Mouse (Mus musculus) spleen, adult 2 months (tissue): ENCODE measurements around the gene Hsd3b1.
"Not testable (repeated sequence)": the region's sequence is repeated elsewhere in the genome, so short reads cannot be mapped to it uniquely, and the experiment has no call there.

Experiments used
- CTCF ChIP-seq: fragments of 200-500 bp; IDR thresholded peaks from 2 replicates; pipeline ENCODE4 v1.5.1; 2011; ENCODE audit warnings: mild to moderate bottlenecking, inconsistent platforms; ENCODE audit not compliant: insufficient read depth, insufficient read length, insufficient replicate concordance; ENCODE audit errors: extremely low read depth
- POLR2A ChIP-seq: fragments of 200-500 bp; IDR thresholded peaks from 2 replicates; pipeline ENCODE4 v1.6.1; 2011; ENCODE audit warnings: low read depth, low read length, inconsistent platforms

- TF ChIP-seq POLR2A, CTCF: not testable (repeated sequence)
Measured at GRCm38 (mm10) chr3:98812653-98813052, 46.9 kb downstream of the Hsd3b1 start.
